Mouse (Mus musculus): ENCODE results near the gene Ppp2r3a. TPM values are rescaled to one million over a fixed set of nuclear protein-coding genes. Genes with fewer than 3 reads are reported as not detected.

Gene Ppp2r3a
- polyA plus RNA-seq (2015; fragmentation: Nextera tagmentation; extraction: Ambion mirVana) = 65.6 and 71.6 TPM in 2 replicates

GRCm38 (mm10) chr9:101251644-101252337, at the start of gene Ppp2r3a:
Gene Ppp2r3a (minus strand): TSS chr9:101251795.

GRCm38 (mm10) chr9:101073987-101074331, 177.6 kb downstream of the Ppp2r3a start, which contains the start of gene Msl2:
Gene Msl2 (plus strand): TSS chr9:101074101.

Other genes with a start within 250 kb of the Ppp2r3a start
- gene Pccb, start 216.9 kb downstream of the Ppp2r3a start, polyA plus RNA-seq (2015; fragmentation: Nextera tagmentation; extraction: Ambion mirVana) = 16.1 and 23.0 TPM in 2 replicates
- gene Msl2, start 177.7 kb downstream of the Ppp2r3a start, polyA plus RNA-seq (2015; fragmentation: Nextera tagmentation; extraction: Ambion mirVana) = 2.9 and 3.1 TPM in 2 replicates

Data from skeletal muscle tissue, postnatal 0 days (tissue).